Mouse (Mus musculus) intestine, postnatal 0 days (tissue): ENCODE results near the gene Xrra1. TPM values are rescaled to one million over a fixed set of nuclear protein-coding genes. Genes with fewer than 3 reads are reported as not detected.

ENCODE experiments used
- ATAC-seq: fragments of 200-750 bp; cut with Nextera tagmentation; 2 replicates; pipeline ENCODE4 v1.8.0; 2017; ENCODE audit warnings: mild to moderate bottlenecking, moderate TSS enrichment, moderate library complexity
- H3K27ac ChIP-seq: fragments of 300-500 bp; sonication (generic); 2 replicates; pipeline ENCODE4 v1.5.1; 2014; ENCODE audit warnings: mild to moderate bottlenecking, low read depth, low read length, moderate library complexity
- H3K27me3 ChIP-seq: fragments of 300-500 bp; sonication (generic); replicated peaks from 2 replicates; pipeline ENCODE4 v1.6.1; 2014; ENCODE audit warnings: low read length, mixed read lengths; ENCODE audit not compliant: control insufficient read depth, insufficient read depth
- H3K36me3 ChIP-seq: fragments of 300-500 bp; sonication (generic); 2 replicates; pipeline ENCODE4 v1.6.1; 2014; ENCODE audit warnings: mild to moderate bottlenecking, moderate library complexity; ENCODE audit not compliant: control insufficient read depth, insufficient read depth
- H3K4me1 ChIP-seq: fragments of 300-500 bp; sonication (generic); replicated peaks from 2 replicates; pipeline ENCODE4 v1.6.1; 2014; ENCODE audit warnings: antibody characterized with exemption, low read length, mixed read lengths; ENCODE audit not compliant: control insufficient read depth, insufficient read depth
- H3K4me2 ChIP-seq: fragments of 300-500 bp; sonication (generic); replicated peaks from 2 replicates; pipeline ENCODE4 v1.6.1; 2014; ENCODE audit warnings: low read depth, mild to moderate bottlenecking, moderate library complexity
- H3K4me3 ChIP-seq: fragments of 300-500 bp; sonication (generic); 2 replicates; pipeline ENCODE4 v1.5.1; 2014; ENCODE audit warnings: low read depth, low read length
- H3K9ac ChIP-seq: fragments of 300-500 bp; sonication (generic); 2 replicates; pipeline ENCODE4 v1.6.1; 2014; ENCODE audit warnings: mild to moderate bottlenecking, low read depth, low read length
- H3K9me3 ChIP-seq: fragments of 300-500 bp; sonication (generic); 2 replicates; pipeline ENCODE4 v1.6.1; 2016; ENCODE audit warnings: mixed run types; ENCODE audit not compliant: control insufficient read depth
- CTCF ChIP-seq: sonication (generic); IDR thresholded peaks from 2 replicates; pipeline ENCODE4 v1.5.1; 2016; ENCODE audit warnings: low read depth, mild to moderate bottlenecking, control low read depth, antibody characterized with exemption, moderate library complexity
- WGBS: fragments of 180-500 bp; shearing (Covaris S2); extraction: QIAGEN DNeasy Blood & Tissue Kit; methylation state at CpG from one replicate; pipeline ENCODE4 v1.1.7; 2014; 5-methylcytosine and 5-hydroxymethylcytosine counted together
- polyA plus RNA-seq: library from polyadenylated mRNA; unstranded; fragments of >200 nt; fragmentation: Nextera tagmentation; extraction: Ambion mirVana; gene quantifications from 2 replicates; pipeline ENCODE4 v1.2.1, GENCODE M21; 2015

Gene Xrra1
- polyA plus RNA-seq, 1 experiment from 2014 or later, result 0.17 TPM

DNA sequence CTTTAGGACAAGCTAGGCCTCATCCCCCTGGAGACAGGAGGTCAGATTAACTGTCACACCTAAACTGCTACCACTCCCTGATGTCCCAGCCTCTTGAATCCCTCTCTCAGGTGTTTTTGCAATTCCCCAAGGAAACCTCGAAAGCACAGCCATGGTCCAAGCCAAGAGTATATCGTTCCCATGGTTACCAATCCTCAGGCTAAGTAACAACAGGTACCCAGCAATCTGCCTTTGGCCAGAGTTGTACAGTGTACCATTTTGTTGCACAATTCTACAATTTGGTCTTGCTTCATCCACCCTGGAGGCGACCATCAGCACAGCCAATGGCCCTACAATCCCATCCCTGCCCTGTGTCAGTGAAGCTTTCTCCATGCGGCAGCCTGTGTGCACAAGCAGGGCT lies 38.0 kb downstream of the Xrra1 start:
- Histone ChIP-seq H3K4me3 (no peak overlapping the region), H3K9me3 (no peaks in the 10 kb centered on the region), H3K4me1 (no peaks in the 10 kb centered on the region), H3K27ac (no peak overlapping the region), H3K27me3 (no peaks in the 10 kb centered on the region), H3K4me2 (no peak overlapping the region), H3K9ac (no peak overlapping the region), H3K36me3 (no peaks in the 10 kb centered on the region)
- TF ChIP-seq CTCF, result no peak
- 71% methylated on average over 4 of the region's 4 CpGs for WGBS
- ATAC-seq, result no peak

DNA sequence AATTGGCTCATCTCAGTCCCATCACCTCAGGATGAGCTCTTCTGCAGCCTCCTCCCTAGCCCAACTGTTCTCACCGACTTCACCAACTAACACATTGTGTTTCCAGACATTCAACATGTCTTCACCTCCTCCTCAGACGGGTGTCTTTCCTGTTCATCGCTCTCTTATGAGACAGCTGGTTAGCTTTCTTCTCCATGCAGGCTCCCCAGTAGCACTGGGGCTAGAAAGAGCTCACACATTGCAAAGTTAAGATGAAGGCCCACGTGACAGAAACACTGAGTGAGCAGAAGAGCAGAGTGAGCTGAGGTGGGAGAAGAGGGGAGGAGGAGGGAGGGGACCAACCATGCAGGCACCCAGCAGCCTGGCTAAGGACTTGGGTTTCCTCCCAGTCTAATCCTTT lies 43.3 kb downstream of the Xrra1 start:
- TF ChIP-seq CTCF, result no peak
- 76% methylated on average over 4 of the region's 4 CpGs for WGBS

DNA sequence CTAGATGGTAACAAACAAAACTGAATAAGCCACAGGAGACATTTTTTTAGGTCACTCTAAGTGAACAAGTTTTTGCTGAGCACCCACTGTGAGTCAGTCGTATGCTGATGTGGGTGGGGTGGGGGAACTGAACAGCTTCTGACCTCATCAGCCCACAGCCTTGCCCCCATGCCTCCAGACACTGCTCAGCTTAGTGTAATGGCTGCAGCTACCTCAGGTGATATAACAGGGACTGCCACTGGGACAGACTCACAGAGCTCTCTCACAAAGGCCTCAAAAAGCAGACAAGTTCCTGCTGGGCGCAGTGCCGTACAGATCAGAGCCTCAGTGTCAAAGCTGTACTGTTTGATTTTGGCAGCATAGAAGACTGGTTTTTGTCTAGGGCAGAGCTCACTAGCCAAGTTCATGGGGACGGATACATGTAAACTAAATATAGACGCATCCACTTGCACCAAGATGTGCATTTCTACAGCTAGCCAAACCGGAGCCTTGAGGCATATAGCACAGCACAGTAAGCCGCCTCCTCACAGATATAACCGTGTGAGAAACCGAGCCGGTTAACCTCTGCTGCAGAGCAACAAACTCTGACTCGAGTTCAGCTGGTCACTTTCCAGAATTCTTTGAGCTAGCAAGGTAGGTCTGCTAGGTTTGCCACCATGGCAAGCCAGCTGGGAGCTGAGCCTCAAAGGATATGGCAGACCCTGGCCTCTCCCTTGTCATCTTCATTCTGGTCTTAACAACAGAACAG lies 44.2 kb downstream of the Xrra1 start:
- Histone ChIP-seq H3K27ac (no peak overlapping the region), H3K27me3 (no peaks in the 10 kb centered on the region), H3K4me3 (no peak overlapping the region), H3K36me3 (no peaks in the 10 kb centered on the region), H3K4me2 (no peak overlapping the region), H3K9ac (no peak overlapping the region), H3K9me3 (no peaks in the 10 kb centered on the region), H3K4me1 (no peaks in the 10 kb centered on the region)
- ATAC-seq, result no peak
- no peak for TF ChIP-seq CTCF
- 81% methylated on average over 11 of the region's 11 CpGs for WGBS

More for the DNA sequence above, 43.3 kb downstream of the Xrra1 start:
- no peaks in the 10 kb centered on the region for H3K27me3 ChIP-seq
- no peak for ATAC-seq
- H3K4me3 ChIP-seq, result no peak overlapping the region
- H3K36me3 ChIP-seq, result no peaks in the 10 kb centered on the region
- no peaks in the 10 kb centered on the region for H3K9me3 ChIP-seq
- no peak overlapping the region for H3K27ac ChIP-seq
- H3K4me2 ChIP-seq, result no peak overlapping the region
- no peaks in the 10 kb centered on the region for H3K4me1 ChIP-seq
- no peak overlapping the region for H3K9ac ChIP-seq

DNA sequence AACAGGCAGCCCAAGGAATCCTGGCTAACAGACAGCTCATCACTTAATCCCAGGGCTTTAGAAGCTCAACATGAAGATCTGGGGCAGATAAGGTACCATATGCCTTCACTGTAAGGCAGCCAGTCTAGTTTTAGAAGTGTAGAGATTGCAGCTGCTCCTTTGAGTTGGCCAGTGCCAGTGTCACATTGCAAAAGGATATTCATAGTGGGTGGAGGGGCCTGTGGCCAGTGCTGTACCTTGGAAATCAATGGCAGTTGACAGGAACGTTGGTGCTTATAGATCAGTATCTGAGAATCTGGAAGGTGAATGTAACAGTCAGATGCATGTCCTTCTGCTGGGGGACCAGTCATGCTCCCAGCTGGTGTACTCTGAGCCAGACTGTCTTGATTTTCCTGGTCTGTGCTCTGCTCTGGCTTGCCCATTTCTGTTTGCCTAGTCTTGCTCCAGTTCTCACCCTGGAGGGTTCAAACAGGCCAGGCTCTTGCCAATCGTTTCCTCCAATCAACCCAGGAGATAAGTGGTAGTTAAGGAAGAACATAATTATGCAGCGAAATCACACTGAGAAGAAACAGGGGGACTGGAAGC lies 45.6 kb downstream of the Xrra1 start:
- Histone ChIP-seq H3K27me3 (no peaks in the 10 kb centered on the region), H3K9ac (no peak overlapping the region), H3K27ac (no peak overlapping the region), H3K36me3 (no peaks in the 10 kb centered on the region), H3K4me3 (no peak overlapping the region), H3K9me3 (no peaks in the 10 kb centered on the region), H3K4me1 (no peaks in the 10 kb centered on the region), H3K4me2 (no peak overlapping the region)
- TF ChIP-seq CTCF, result no peak
- 28% methylated on average over 3 of the region's 3 CpGs for WGBS
- ATAC-seq, result no peak

DNA sequence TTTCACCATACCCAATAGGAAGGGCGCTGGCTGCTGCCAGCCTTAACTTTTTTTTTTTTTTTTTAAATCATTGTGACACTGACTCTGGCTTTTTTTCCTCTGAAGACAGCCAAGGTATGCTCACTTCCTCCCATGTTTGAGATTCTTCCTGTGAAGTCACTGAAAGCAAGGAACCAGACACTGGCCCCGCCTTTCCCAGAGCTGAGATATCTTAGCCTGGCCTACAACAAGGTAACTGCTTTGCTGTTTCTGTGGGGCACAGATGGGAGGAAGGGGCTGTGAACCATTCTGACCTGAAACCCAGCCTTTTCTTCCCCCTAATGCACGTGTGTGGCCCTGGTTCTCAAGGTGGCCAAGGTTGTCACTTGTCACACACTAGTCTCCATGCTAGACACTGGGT lies 47.4 kb downstream of the Xrra1 start:
- WGBS, result 78% methylated on average over 3 of the region's 3 CpGs
- Histone ChIP-seq H3K4me2 (no peak overlapping the region), H3K27me3 (no peaks in the 10 kb centered on the region), H3K4me3 (no peak overlapping the region), H3K4me1 (no peaks in the 10 kb centered on the region), H3K9me3 (no peaks in the 10 kb centered on the region), H3K9ac (no peak overlapping the region), H3K27ac (no peak overlapping the region), H3K36me3 (no peaks in the 10 kb centered on the region)
- no peak for ATAC-seq
- TF ChIP-seq CTCF, result no peak

DNA sequence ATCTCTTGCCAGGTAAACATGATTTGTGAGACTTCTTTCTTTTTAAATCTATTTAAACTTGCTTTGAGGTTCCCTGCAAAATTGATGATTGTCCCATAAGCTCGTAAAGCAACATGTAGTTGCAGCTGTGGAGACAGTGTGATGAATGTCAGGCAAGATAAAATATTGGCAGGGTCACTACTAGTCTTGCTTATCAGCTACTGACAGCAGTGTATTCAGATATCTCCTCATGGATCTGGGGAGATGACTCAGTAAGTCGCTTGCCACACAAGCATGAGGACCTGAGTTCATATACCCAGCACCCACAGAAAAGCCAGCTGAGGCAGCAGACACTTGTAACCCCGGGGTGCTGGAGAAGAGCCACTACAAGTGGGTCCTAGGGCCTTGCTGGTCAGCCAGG lies 48.5 kb downstream of the Xrra1 start:
- no peaks in the 10 kb centered on the region for H3K36me3 ChIP-seq
- ATAC-seq, result no peak
- H3K4me3 ChIP-seq, result no peak overlapping the region
- no peaks in the 10 kb centered on the region for H3K4me1 ChIP-seq
- H3K27me3 ChIP-seq, result no peaks in the 10 kb centered on the region
- H3K27ac ChIP-seq, result no peak overlapping the region
- no peak for TF ChIP-seq CTCF
- H3K9ac ChIP-seq, result no peak overlapping the region
- 60% methylated on average over 3 of the region's 3 CpGs for WGBS
- H3K4me2 ChIP-seq, result no peak overlapping the region
- no peaks in the 10 kb centered on the region for H3K9me3 ChIP-seq
